Mouse (Mus musculus) lung, postnatal 25 days (tissue): ENCODE measurements around the gene Mutyh.
"Not testable (repeated sequence)": the region's sequence is repeated elsewhere in the genome, so short reads cannot be mapped to it uniquely, and the experiment has no call there.

Experiments used
- DNase-seq: peaks from one replicate; pipeline ENCODE4 v3.0.0; 2022; ENCODE audit warnings: low spot score

Gene Mutyh

DNA sequence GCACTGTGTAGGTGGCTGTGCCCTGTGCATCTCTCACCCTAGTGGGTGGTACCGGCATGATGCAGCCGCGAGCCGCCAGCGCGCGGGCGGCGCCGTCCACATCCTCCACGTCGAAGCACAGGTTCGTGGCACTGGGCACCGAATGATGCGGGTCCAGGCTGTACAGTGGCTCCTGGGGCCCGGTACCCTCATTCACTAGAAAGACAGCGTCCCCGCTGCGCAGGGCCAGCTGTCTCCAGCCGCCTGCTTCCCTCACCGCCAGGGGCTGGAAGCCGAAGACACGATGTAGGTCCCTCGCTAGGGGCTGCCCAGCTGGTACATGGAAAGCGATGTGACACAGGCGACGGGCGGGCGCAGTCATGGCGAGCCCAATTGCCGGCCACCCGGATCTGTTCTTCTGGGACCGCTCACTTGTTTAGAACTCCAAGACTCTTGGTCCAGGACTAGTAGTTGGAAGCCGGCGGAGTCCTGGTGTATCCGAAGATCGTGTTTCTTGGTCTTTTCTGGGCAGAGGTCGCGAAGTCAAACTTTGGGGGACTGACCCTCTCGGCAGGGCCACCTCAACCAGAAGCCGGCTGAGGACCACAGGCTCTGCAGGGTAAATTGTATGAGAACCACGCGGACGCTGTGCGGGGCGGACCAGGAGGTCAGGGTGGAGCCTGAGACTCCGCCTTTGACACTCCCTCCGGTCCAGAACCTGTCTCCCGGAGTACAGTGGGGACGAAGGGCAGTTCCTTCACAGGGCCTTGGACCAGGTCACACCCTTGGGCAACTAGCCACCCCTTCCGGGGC, 13.6 kb downstream of the Mutyh start:
- DNase-seq: peak; percentile 81

DNA sequence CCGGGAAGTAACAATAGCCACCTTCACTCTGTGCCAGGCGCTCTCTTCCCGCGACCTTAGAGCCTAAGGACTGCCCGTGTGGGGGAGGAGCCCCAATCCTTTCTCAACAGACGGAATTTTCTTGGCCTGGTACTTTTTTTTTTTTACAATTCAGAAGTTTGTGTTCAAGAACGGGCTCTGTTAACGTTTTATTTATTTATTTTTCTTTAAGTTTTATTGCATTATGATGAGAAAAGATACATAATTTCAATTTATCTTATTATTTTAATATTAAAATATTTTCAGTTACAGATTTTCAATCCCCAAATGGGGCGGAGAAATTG, 14.1 kb downstream of the Mutyh start, which contains the start of gene Hpdl:
TSS of gene Hpdl (minus strand) at position 14 of the 323 bp plus-strand sequence.
- DNase-seq: no peak

DNA sequence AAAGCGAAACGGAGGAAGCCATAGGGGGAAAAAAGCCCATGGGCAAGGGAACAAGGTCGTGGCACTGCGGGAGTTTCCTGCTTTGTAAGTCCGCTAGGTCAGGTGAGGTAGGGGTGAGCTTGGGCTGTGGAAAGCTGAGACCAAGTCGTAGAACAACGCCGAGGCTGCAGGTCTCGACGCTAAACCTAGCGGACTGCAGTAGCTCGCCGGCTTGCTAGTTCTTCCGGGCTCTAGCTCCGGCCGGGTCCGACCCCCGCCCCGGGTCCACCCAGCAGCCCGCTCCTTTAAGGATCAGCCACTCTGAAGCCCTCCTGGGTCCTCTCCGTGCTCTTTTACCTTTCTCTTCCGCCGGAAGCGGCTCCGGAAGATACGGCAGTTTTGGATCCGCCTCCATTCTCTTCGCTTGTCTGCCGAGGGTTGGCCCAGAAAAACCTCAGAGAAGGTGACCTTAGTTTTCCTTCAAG, 17.1 kb downstream of the Mutyh start:
- peak; percentile 69 for DNase-seq

DNA sequence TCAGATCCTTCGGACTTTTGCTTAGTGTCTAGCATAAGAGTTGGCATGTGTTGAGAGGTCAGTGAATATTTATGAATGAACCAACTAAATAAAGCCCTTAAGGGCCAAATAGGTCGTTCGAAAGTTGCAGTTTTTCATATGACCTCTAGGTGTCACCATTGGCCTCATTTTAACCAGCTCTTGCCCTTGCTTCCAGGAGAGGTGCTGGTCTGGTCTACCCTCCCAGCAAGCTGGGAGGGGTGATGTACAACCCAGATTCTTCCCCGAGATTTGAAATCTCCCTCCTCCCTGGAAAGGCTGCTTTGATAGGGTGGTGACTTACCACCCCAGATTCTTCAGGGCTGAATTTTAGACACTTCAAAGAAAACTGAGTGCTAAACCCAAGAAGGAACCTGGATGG, 20.3 kb downstream of the Mutyh start:
- peak; percentile 74 for DNase-seq

DNA sequence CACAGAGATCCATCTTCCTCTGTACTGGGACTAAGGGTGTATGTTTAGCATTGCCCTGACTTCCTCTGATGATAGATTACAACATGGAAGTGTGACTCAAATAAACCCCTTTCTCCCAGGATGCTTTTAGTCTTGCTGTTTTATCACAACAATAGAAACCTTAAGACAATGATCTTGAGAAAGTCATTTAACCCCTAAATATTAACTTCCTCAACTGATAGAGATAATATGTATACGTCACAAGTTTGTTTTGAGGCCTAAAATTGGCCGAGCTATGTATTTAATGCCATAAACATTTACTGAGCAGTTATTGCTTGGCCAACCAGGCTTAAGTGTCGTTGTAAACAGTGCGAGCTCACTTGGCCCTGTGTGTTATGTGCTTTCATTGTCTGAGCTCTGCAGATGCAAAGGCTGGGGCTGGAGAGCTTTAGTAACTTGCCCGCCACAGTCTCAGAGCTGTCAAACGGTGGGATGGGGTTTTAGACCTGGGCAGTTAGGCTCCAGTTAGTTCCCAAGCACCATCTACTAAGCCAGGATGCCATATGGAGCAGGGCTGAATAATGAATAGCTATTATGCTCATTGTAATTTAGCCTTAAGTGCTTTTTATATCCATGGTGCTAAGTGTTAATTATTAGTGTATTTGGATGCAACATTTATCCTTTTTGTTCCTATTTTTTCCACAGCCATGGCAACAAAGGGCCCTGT, 22.0 kb downstream of the Mutyh start:
- DNase-seq: peak; percentile 47

DNA sequence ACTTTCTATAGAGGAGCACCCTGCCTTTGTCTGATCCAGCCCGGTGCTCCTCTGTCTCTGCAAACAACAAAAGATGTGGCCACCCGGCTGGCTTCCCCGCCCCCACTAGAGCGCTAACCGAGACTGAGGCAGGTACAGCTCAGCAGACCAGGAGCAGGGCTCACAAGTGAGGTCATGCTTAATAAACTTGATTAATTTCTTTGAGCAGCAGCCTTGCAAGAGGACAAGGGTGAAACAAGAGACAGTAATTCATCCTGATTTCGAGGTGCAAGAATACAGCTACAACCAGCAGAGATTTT, 22.5 kb downstream of the Mutyh start:
- no peak for DNase-seq

DNA sequence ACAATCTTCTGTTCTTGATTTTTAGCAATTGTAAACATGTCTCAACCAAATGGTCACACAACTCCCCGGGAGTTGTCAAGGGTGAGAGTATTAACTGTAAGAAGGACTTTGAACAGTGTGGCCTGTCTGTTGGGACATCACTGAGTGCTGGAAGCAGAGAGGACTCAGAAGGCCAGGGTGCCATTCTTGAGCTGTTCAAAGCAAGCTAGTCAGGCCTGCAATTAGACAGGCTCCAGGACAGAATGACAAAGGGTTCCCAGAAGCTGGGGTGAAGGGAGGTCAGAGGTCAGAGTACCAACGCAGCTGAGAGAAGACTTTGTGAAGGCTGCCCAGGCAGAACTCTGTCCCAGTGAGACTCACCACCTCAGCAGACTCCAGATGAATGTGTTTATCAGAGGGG, 31.5 kb downstream of the Mutyh start:
- DNase-seq: no peak

DNA sequence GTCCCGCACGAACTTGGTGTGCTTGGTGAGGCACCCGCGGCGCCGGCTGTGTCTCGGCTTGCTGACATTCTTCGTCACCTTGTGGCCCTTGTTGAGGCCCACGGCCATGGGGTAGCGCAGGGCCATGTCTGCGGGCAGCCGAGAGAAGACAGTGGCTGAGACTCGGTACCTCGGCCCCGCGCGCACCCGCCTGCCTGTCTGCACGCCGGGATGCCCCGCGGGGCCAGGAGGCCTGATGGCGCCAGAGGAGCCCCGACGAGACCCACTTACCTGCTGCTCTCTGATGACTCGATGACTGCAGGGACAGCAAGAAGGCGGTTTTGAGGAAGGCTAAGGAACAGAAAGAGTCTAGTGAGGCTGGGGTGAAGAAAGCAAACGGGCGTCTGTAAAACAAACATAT, 32.6 kb downstream of the Mutyh start:
- not testable (repeated sequence) for DNase-seq

GRCm38 (mm10) chr4:116840841-116841240, 33.3 kb downstream of the Mutyh start:
- no peak for DNase-seq

- DNase-seq: no peak
These were observed 36.8 kb downstream of the Mutyh start for GRCm38 (mm10) chr4:116844324-116844723.

GRCm38 (mm10) chr4:116849901-116850300, 42.4 kb downstream of the Mutyh start:
- DNase-seq: no peak

GRCm38 (mm10) chr4:116854286-116854685, 46.8 kb downstream of the Mutyh start:
- DNase-seq: no peak

- no peak for DNase-seq
These were observed 49.7 kb downstream of the Mutyh start for GRCm38 (mm10) chr4:116857203-116857602.

GRCm38 (mm10) chr4:116859711-116860110, 52.2 kb downstream of the Mutyh start:
- no peak for DNase-seq

- DNase-seq: no peak
These were observed 54.5 kb downstream of the Mutyh start for GRCm38 (mm10) chr4:116862023-116862422.
